Mouse (Mus musculus) kidney, embryonic 16.5 days (tissue): ENCODE results near the gene Med24. TPM values are rescaled to one million over a fixed set of nuclear protein-coding genes. Genes with fewer than 3 reads are reported as not detected.
A peak's percentile ranks its signal among the peaks of the same experiment; 100 is the strongest.

Source experiments
- ATAC-seq: fragments of 200-750 bp; cut with Nextera tagmentation; 2 replicates; pipeline ENCODE4 v1.8.0; 2017; ENCODE audit warnings: moderate TSS enrichment; ENCODE audit not compliant: low FRiP score, low TSS enrichment
- H3K27ac ChIP-seq: fragments of 300-500 bp; sonication (generic); 2 replicates; pipeline ENCODE4 v1.5.1; 2014; ENCODE audit warnings: low read length
- H3K27me3 ChIP-seq: fragments of 300-500 bp; sonication (generic); 2 replicates; pipeline ENCODE4 v1.6.1; 2014; ENCODE audit warnings: low read length, control low read depth, mixed read lengths; ENCODE audit not compliant: insufficient read depth
- H3K36me3 ChIP-seq: fragments of 300-500 bp; sonication (generic); 2 replicates; pipeline ENCODE4 v1.6.1; 2014; ENCODE audit warnings: low read length, control low read depth, mixed read lengths; ENCODE audit not compliant: insufficient read depth
- H3K4me1 ChIP-seq: fragments of 300-500 bp; sonication (generic); 2 replicates; pipeline ENCODE4 v1.6.1; 2014; ENCODE audit warnings: low read length, control low read depth, mixed read lengths; ENCODE audit not compliant: insufficient read depth
- H3K4me2 ChIP-seq: fragments of 300-500 bp; sonication (generic); replicated peaks from 2 replicates; pipeline ENCODE4 v1.6.1; 2014; ENCODE audit warnings: low read depth, low read length
- H3K4me3 ChIP-seq: fragments of 300-500 bp; sonication (generic); 2 replicates; pipeline ENCODE4 v1.5.1; 2014; ENCODE audit warnings: mild to moderate bottlenecking, low read length
- H3K9ac ChIP-seq: fragments of 300-500 bp; sonication (generic); replicated peaks from 2 replicates; pipeline ENCODE4 v1.6.1; 2014; ENCODE audit warnings: low read length
- H3K9me3 ChIP-seq: fragments of 300-500 bp; sonication (generic); 2 replicates; pipeline ENCODE4 v1.6.1; 2016; ENCODE audit warnings: low read length, control low read depth
- WGBS: fragments of 180-500 bp; shearing (Covaris S2); extraction: QIAGEN DNeasy Blood & Tissue Kit; methylation state at CpG from one replicate; pipeline ENCODE4 v1.1.7; 2014; 5-methylcytosine and 5-hydroxymethylcytosine counted together
- polyA plus RNA-seq: library from polyadenylated mRNA; unstranded; fragments of >200 nt; fragmentation: Nextera tagmentation; extraction: Ambion mirVana; gene quantifications from 2 replicates; pipeline ENCODE4 v1.2.1, GENCODE M21; 2015

The Med24 gene
- polyA plus RNA-seq, 1 experiment from 2014 or later: 71.4 TPM

DNA sequence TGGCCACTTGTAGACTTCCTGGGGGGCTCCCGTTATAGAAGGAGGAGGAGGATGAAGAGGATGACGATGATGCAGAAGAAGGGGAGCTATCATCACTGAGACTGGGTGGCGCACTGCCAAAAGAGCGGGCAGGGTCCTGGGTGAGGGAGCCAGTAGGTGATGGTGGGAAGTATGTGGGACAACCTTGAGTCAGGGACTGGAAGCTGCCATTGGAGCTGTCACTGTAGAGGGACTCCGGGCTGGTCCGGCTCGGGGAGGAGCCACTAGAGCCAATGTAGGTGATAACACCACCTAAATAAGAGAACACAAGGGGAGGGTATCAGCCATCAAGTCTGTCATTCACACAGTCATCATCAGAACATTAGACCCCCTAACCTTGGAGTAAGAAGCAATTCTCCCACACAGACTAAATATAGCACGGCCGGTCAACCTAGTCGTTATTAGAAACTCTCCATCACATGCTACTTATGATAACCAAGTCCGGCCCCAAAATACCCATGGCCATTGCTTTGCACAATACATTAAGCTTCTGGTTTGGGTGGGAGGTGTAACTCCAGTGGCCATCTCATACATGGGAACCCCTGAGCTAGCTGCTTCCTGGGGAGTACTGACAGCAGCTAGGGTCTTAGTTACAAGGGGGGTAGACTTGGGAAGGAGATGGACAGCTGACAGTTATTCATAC is 42.8 kb upstream of the Med24 start:
- Histone ChIP-seq H3K4me2 (no peak overlapping the region), H3K9me3 (no peaks in the 10 kb centered on the region), H3K4me3 (no peak overlapping the region), H3K27ac (no peak overlapping the region), H3K36me3 (peaks cover 14% of the 10 kb centered on the region), H3K27me3 (no peaks in the 10 kb centered on the region), H3K4me1 (peaks cover 68% of the 10 kb centered on the region), H3K9ac (no peak overlapping the region)
- 87% methylated on average over 11 of the region's 11 CpGs for WGBS
- ATAC-seq: no peak

- WGBS: 94% methylated on average over 18 of the region's 18 CpGs
- peaks cover 14% of the 10 kb centered on the region for H3K36me3 ChIP-seq
- H3K9me3 ChIP-seq: no peaks in the 10 kb centered on the region
- no peak overlapping the region for H3K4me2 ChIP-seq
- H3K4me3 ChIP-seq: no peak overlapping the region
- ATAC-seq: no peak
- no peaks in the 10 kb centered on the region for H3K27me3 ChIP-seq
- H3K9ac ChIP-seq: no peak overlapping the region
- peaks cover 68% of the 10 kb centered on the region for H3K4me1 ChIP-seq
- no peak overlapping the region for H3K27ac ChIP-seq
Measured at GRCm38 (mm10) chr11:98771131-98771530, 41.9 kb upstream of the Med24 start.

DNA sequence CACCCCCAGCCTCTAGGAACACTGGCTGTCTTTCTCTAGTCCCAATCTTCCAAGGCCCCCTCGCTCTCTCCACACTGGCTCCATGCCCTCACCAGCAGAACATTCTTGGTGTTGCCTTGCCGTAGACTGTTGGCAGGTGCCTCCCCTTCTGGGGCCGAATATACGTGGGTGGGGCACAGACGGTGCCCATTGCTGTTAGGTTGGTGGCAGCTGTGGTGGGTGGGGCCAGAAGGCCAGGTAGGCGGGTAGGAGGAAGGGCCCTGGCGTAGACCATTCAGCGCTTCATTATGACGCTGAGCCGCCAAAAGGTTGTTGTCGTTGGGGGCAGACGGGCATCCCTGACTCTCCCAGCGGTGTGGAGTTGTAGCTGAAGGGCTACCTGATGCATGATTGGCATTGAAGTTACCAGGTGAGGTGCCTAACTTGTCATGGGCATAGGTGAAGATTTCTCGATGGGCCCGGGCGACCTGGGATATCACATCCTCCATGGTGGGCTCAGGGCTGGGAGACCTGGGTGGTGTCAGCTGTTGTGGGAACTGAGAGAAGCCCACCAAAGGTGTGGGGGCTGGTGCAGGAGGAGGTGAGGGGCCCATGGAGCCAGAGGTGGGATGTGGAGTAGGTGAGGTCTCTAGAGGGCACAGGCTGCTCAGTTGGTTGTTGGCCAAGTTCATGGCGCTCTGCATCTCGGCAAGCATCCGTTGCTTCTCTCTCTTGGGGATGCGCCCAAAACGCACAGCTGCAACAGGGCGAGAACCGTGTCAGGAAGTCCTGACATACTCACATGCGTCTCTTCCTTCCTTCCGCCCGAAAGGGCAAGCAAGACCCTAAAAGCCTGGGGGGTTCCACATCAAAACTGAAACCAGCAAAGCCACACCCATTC is 41.1 kb upstream of the Med24 start:
- Histone ChIP-seq H3K9me3 (no peaks in the 10 kb centered on the region), H3K4me3 (no peak overlapping the region), H3K27ac (no peak overlapping the region), H3K4me1 (peaks cover 68% of the 10 kb centered on the region), H3K27me3 (no peaks in the 10 kb centered on the region), H3K4me2 (no peak overlapping the region), H3K9ac (no peak overlapping the region), H3K36me3 (peaks cover 14% of the 10 kb centered on the region)
- WGBS: 90% methylated on average over 26 of the region's 26 CpGs
- no peak for ATAC-seq

- Histone ChIP-seq H3K4me3 (no peak overlapping the region), H3K9me3 (no peaks in the 10 kb centered on the region), H3K4me1 (peaks cover 66% of the 10 kb centered on the region), H3K27me3 (no peaks in the 10 kb centered on the region), H3K27ac (peak overlapping the region; percentile 81; the same call in 1 of the 2 replicates), H3K36me3 (peaks cover 18% of the 10 kb centered on the region), H3K9ac (no peak overlapping the region), H3K4me2 (no peak overlapping the region)
- no peak for ATAC-seq
- 86% methylated on average over 25 of the region's 25 CpGs for WGBS
Measured at GRCm38 (mm10) chr11:98769007-98769954, 40.0 kb upstream of the Med24 start.

- H3K27ac ChIP-seq: peak overlapping the region; percentile 81
- no peaks in the 10 kb centered on the region for H3K27me3 ChIP-seq
- peaks cover 18% of the 10 kb centered on the region for H3K36me3 ChIP-seq
- ATAC-seq: peak; percentile 14; the same call in 1 of the 2 replicates
- peak overlapping the region; percentile 31 for H3K4me3 ChIP-seq
- H3K4me1 ChIP-seq: peaks cover 58% of the 10 kb centered on the region
- H3K9me3 ChIP-seq: no peaks in the 10 kb centered on the region
- H3K4me2 ChIP-seq: peak overlapping the region; percentile 53
- peak overlapping the region; percentile 54 for H3K9ac ChIP-seq
- 10% methylated on average over 37 of the region's 39 CpGs for WGBS
Measured at GRCm38 (mm10) chr11:98768127-98769006, 39.1 kb upstream of the Med24 start.

DNA sequence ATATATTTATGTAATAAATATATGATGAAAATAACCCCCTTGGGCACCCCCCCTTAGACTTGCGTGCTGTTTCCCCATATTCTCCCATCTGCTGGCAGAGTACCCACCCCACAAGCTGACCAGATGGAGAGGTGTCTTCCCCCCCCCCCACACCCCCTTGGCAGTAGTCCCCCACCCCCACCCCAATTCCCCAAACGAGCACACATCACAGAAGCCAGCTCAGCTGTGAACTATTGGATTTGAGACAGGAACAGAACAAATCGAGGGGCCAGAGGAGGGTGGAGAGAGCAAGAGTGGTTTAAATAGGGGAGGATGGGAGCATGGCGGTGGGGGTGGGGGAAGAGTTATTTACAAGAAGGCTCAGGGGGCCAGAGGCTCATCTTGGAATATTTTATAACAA is 38.5 kb upstream of the Med24 start:
- WGBS: 10% methylated on average over 4 of the region's 4 CpGs
- Histone ChIP-seq H3K36me3 (peaks cover 18% of the 10 kb centered on the region), H3K27me3 (no peaks in the 10 kb centered on the region), H3K9ac (peak overlapping the region; percentile 54), H3K4me2 (peak overlapping the region; percentile 53), H3K4me1 (peaks cover 52% of the 10 kb centered on the region), H3K4me3 (peak overlapping the region; percentile 31), H3K27ac (peak overlapping the region; percentile 81), H3K9me3 (no peaks in the 10 kb centered on the region)
- ATAC-seq: no peak

- Histone ChIP-seq H3K4me3 (no peak overlapping the region), H3K9me3 (no peaks in the 10 kb centered on the region), H3K36me3 (peaks cover 18% of the 10 kb centered on the region), H3K9ac (no peak overlapping the region), H3K27me3 (no peaks in the 10 kb centered on the region), H3K4me2 (no peak overlapping the region; the same call in none of the 2 replicates), H3K4me1 (peaks cover 51% of the 10 kb centered on the region), H3K27ac (no peak overlapping the region)
- peak; percentile 11; the same call in 1 of the 2 replicates for ATAC-seq
- WGBS: 8% methylated on average over 9 of the region's 9 CpGs
Measured at GRCm38 (mm10) chr11:98767276-98767675, 38.0 kb upstream of the Med24 start.

- Histone ChIP-seq H3K27ac (no peak overlapping the region), H3K9me3 (no peaks in the 10 kb centered on the region), H3K4me1 (peaks cover 49% of the 10 kb centered on the region), H3K4me3 (no peak overlapping the region), H3K4me2 (no peak overlapping the region), H3K9ac (no peak overlapping the region), H3K27me3 (no peaks in the 10 kb centered on the region), H3K36me3 (peaks cover 21% of the 10 kb centered on the region)
- 0 out of 2 replicates have a peak, but pooled peaks have one; percentile 3 for ATAC-seq
- 48% methylated on average over 5 of the region's 5 CpGs for WGBS
Measured at GRCm38 (mm10) chr11:98766816-98767215, 37.6 kb upstream of the Med24 start.
